Mouse (Mus musculus): Measurements from ENCODE around the gene Anpep.

The Anpep gene

GRCm38 (mm10) chr7:79866294-79867000, 5.6 kb upstream of the Anpep start:
- no peak for DNase-seq

GRCm38 (mm10) chr7:79861794-79862193, 935 bp upstream of the Anpep start:
- no peak for DNase-seq

- no peak for DNase-seq
These were observed 1.8 kb downstream of the Anpep start for GRCm38 (mm10) chr7:79858956-79859630.

DNA sequence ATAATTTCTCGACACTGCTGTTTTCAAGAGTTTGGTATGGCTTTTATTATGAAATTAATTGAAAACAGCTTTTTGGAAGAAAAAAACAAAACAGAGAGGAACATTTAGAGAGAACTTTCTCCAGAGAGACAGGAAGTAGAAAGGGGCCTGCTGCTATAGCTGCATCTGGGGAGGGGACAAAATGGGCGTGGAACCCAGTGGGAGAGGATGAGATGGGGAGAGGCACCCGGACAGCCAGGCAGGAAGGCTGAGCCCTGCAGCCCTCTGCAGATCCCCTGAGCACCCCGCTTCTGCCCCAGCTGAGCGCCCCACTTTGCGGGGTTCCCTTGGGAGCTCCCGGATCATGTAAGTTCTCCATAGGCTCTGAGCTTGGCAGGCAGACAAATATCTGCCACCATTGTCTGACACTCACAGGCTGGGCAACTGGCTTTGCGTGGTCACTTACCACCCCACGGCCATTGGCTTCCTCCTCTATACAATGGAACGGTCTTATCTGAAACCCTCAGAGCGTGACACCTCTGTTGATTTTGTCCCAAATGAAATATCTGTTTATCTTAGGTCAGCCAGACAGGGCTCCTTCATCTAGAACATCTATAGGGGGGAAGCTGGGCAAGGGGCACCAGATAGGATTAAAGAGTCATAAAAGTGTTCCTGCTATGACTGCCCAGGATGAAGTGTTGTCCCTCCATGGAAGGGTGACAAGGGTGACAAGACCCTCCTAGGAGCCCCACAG, 2.5 kb downstream of the Anpep start:
- peak; percentile 21 for DNase-seq

GRCm38 (mm10) chr7:79856305-79856704, 4.6 kb downstream of the Anpep start:
- no peak for DNase-seq

DNA sequence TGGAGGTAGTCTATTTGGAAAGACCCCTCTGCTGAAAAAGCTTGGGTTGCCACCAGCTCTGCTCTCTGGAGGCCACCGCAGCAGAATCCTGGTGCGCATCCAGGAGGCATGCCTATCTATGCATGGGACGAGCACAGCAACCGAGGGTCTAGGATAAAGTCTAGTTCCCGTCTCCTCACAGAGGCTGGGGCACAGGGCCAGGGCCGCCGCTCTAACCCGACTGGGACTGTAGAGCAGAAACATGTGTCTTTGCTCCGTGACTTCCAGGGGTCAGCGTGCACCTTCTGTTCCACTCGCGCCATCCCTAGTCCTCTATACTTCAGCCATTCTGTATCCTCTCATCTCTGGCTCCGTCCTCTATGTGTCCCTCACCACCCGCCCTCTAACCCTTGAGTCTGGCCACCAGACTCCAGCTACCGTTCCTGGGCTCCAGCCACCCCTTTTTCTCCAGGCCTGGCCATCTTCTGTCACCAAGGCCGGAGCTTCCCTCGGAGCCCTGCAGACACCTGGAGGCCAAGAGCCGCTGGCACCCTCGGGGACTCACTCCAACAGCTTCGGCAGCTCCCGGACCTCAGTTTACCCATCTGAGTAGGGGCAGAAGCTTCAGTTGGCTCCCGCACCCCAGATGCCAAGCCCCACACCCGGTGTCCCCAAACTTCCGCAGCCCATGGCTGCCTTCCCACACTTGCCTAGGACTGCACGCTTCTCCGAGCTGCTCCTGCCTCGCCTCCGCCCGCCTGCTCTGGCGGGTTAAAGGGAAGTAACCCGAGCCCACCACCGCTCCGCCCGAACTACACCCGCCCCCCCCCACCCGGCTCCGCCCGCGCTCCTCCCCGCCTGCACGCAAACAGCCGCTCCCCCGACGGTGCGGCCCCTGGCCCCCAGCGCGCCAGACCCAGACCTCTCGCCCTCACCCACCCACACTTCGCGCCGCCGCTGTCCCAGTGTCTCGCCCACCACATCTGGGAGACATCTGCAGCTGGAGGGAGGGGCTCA, 13.1 kb downstream of the Anpep start:
- DNase-seq, result no peak

DNA sequence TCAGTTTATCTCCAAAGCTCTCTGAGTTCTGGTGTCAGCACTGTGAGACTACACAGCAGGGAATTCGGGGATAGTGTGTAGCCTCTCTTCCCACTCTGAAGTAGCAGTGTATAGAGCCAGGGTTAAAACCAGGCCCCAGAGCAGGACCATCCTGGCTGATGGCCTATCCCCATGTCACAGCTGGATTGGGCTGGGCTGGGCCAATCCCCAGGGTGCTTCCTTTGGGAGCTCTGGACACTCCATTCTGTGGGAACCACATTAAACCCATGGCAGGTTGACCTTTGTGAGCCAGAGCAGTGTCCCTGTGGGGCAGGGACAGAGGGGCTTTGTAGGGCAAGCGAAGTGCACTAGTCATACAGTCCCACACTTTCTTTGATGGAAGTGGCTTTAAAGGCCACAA, 14.5 kb downstream of the Anpep start:
- DNase-seq, result no peak

GRCm38 (mm10) chr7:79844090-79844802, 16.6 kb downstream of the Anpep start:
- no peak for DNase-seq

GRCm38 (mm10) chr7:79842163-79842562, 18.7 kb downstream of the Anpep start:
- DNase-seq, result no peak

DNA sequence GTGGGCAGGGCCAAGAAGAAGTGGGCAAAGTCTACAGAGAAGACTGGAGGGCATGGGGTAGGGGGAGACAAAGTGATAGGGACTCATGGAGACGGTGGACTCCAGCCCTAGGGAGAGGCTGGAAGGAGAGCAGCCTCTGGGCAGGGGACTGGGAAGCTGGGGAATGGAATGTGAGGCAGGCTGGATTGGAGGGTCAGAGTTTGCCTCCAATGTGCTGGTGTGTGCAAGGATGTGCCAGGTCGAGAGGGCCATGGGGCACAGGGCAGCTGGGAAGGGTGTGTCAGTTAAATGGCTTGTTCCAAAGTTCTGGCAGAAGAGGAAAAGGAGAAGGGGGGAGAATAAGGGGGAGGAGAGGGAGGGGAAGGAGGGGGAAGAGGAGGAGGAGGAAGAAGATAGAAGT, 23.6 kb downstream of the Anpep start:
- no peak for DNase-seq

DNA sequence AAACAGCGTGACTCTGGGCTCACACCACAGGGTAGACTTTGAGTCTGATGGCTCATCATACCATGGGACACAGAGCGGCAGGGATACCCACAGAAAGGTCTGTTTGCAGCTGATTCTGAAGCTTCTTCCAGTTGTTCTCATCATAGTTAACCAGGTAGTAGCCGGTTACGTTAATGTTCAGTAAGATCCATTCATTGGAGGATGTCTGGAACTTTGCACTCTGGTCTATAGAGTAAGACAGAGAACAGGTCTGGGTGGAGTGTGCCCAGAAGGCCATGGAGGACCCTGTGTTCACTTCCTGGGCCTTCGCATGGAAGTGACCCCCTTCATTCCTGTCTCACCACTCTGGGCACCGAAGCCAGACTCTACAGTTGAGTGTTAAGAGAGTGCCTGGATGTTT, 25.7 kb downstream of the Anpep start:
- DNase-seq, result no peak

DNA sequence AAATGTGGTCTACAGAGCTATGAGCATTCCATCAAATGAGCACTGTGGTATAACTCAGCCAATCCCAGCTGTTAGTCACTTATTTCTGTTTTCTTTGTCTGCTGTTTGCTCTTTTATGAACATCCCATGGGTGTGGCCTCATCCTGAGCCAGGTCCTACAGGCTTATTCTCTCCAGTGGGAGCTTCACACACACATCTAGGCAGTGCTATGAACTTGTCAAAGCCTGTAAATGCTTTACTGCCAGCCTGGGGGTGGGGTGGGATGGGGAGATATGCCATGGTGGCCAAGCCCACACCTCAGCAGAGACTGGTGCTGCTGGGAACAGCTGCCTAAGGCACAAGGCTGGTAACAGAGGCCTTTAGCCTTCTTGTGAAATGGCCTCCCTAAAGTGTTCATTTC, 27.9 kb downstream of the Anpep start:
- DNase-seq, result no peak

GRCm38 (mm10) chr7:79831585-79831984, 29.3 kb downstream of the Anpep start:
- no peak for DNase-seq

DNA sequence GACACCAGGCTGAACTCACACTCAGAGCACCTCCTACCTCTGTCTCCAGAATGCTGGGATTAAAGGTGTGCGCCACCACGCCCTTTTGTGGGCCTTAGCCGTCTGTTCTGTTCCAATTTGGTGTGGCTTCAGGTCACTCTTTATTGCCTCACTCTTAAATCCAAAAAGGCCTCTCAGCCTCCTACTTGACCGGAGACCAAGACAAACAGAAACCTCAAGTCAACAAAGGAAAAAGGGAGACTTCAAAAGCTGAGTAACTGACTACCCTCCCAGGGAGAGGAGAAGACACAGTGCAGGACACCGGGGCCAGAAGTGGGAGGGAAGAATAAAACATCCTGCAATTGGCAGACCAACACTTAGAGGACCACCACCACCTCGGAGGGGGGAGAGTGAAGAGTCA, 29.7 kb downstream of the Anpep start:
- DNase-seq, result no peak

DNA sequence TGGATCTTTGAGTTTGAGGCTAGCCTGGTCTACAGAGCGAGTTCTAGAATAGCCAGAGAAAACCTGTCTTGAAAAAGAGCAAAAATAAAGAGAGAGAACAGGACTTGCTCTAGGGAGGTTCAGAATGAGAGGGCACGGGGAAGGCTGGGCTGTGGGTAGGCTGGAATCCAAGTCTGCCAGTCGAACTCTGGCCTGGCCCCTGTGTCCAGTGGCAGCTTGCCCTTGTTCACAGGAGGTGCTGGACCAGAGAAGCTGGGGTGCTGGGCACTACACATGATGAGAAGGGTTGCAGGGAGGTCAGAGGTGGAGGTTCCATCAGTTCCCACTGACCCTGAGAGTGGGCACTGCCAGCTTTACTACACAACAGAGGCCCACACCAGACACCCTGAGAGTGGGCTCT, 32.5 kb downstream of the Anpep start:
- no peak for DNase-seq

DNA sequence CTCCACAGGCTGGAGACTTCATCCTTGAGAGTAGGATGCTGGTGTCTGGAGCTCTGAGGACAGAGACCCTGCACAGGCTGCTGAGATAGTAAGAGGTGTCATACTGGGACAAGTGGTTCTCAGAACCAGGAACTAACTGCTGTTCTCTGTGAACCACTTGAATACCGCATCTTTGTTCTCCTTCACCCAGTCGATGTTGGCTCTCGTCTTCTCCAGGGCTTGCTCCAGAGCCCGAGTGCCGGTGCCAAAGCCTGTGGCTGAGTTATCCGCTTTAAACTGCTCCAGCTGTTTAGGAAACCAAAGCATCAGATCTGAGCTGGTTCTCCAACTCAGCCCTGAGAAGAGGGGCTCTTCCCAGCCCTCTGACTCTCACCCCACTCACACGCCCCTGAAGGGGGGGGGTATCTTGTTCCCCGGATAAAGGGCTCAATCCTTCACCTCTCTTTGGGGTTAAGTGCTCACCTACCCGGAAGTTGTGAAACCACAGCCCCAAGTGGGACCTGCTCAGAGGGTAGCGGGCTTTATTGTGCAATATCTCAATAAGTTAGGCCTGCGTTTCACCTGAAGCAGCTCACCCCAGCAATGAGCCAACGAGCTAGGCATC, 38.7 kb downstream of the Anpep start:
- no peak for DNase-seq

DNA sequence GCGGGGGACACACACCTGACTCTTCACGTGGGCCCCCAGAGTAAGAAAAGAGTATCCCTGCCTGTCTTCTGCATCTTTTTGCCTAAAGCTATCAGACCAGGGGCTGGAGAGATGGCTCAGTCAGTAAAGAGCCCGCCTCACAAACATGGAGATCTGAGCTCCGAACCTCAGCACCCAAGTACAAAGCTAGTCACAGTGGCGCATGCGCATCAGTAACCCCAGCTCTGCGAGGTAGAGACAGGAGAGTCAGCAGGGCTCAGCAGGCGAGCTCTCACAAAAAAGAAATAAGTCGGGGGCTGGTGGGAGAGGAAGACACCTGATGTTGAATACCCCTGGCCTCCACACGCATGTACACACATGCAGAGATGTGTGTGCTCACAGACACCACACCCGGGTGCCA, 40.9 kb downstream of the Anpep start:
- no peak for DNase-seq

GRCm38 (mm10) chr7:79819515-79819914, 41.3 kb downstream of the Anpep start:
- no peak for DNase-seq

DNA sequence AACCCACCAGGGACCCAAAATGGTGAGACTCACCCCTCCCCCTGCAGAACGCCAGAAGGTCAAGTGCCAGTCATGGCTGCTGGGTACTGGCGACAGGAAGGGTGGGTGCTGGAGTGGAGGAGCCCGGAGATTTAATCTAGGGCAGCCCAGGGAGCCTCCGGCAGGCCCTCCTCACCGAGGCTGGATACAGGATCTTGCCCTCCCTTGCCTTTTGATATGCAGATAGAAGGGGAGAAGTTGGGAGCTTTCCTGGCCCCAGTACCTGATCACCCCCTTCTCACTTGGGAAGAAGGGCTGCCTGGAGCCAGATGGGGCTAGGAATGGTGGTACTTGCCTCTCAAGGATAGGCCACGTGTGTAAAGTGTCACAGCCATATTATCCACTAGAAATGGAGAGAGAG, 42.5 kb downstream of the Anpep start:
- no peak for DNase-seq

DNA sequence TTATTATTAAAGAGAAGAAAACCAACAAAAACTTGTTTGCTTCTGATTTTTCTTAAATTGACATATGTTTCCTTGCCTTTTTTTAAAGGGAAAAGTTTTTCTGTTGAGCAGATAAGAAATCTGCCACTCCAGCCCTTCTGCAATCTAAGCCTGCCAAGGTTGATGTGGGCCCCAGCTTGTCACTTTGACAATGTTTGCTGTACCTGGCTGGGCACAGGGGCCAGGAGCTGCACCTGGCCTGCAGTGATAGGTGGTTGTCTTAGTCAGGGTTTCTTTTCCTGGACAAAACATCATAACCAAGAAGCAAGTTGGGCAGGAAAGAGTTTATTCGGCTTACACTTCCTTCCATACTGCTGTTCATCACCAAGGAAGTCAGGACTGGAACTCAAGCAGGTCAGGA, 47.5 kb downstream of the Anpep start:
- no peak for DNase-seq

DNA sequence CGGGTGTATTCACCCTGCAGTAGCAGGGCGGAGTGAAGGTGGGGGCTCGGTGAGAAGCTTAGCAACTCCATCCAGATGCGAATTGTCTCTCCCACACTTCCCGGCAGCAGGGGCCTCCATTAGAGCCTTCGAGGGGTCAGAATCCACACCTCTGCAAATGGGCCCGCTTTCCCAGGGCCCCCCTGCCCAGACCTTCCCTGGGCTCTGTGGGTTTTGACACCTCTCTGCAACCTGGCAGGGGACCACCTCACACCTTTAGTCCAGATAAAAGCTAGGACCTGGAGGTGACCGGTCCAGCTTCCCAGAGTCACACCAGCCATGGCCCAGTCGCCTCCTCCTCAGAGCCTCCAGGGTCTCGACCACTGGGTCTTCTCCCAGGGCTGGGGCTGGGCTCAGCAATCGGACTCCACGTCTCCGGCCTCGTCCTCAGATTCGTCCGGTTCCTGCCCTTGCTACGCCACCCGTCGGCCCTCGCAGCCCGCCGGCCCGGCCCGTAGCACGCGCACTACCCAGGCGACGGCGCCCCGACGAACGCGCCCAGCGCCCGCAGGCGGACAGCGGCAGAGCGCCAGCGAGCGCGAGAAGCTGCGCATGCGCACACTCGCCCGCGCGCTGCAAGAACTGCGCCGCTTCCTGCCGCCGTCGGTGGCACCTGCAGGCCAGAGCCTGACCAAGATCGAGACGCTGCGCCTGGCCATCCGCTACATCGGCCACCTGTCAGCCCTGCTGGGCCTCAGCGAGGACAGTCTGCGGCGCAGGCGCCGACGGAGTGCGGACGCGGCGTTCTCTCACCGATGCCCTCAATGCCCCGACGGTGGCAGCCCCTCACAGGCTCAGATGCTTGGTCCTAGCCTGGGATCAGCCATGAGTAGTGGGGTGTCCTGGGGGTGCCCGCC, 50.0 kb downstream of the Anpep start, which contains the start of gene Mesp2:
Gene Mesp2 (plus strand): TSS at position 117 of the 896 bp plus-strand sequence.
- peak; percentile 81 for DNase-seq
